Mouse (Mus musculus): ENCODE measurements around the gene 1190002N15Rik. TPM values are rescaled to one million over a fixed set of nuclear protein-coding genes. Genes with fewer than 3 reads are reported as not detected.

The 1190002N15Rik gene
- total and polyA plus RNA-seq, 2 experiments from 2014 or later: 7.3 to 37.7 TPM

DNA sequence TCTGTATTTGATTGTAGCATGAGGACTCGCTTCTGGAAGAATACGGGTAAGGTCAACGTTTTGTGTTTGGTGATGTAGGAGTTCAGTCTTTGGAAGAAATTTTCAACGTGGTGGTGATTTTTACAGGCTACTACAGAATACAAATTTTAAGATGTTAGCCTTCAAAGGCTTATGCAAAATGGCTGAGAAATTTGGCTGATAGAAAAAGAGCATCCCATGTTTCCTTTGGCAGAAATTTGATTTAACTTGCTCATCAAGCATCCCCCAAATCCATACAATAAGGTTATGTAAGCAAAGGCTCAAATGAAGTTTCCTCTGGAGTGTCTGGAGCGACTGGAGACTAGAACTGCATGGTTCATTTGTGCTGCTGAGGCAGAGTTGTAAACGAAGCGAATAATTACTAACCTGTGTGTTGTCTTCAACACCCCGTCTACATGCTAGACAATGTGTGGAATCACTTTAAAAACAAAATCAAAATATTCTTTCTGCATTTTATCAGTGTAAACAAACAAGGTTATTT is 1.5 kb upstream of the 1190002N15Rik start:
- ATAC-seq (no peak), DNase-seq (no peak)
- Histone ChIP-seq H3K27me3 (ENCODE audit: insufficient read depth, low read length) (no peaks in the 10 kb centered on the region), H3K36me3 (ENCODE audit: insufficient read depth) (no peaks in the 10 kb centered on the region), H3K4me3 (ENCODE audit: low read depth, low read length) (peak overlapping the region; percentile 85), H3K4me1 (ENCODE audit: insufficient read depth) (0 out of 2 replicates have a peak, but pooled peaks cover 8% of the 10 kb centered on the region), H3K4me2 (ENCODE audit: low read depth) (peak overlapping the region; percentile 93), H3K9ac (peak overlapping the region; percentile 79; the same call in 1 of the 2 replicates), H3K9me3 (ENCODE audit: low read length) (no peaks in the 10 kb centered on the region), H3K27ac (ENCODE audit: low read depth, low read length) (no peak overlapping the region)
- whole genome bisulfite sequencing: 25% methylated on average over 8 of the region's 8 CpGs
- TF ChIP-seq CTCF (IDR thresholded peaks at IDR 0.05; ENCODE audit: low read depth): no peak

DNA sequence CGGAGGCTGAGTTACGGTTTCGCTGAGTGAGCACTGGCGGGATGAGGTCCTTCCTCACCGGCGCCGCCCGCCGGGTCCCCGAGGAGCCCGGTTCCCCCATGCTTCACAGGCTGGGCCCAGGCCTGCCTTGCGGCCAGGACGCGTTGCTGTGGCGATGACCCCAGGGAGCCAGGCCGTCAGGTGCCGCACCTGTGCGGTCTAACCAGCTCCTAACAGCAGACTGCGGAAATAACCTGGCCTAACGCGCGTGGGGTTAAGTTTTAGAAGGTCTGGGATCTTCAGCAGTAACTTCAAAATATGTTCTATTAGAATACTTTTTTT is 902 bp upstream of the 1190002N15Rik start:
- Histone ChIP-seq H3K36me3 (ENCODE audit: insufficient read depth) (no peaks in the 10 kb centered on the region), H3K4me3 (ENCODE audit: low read depth, low read length) (peak overlapping the region; percentile 85), H3K4me2 (ENCODE audit: low read depth) (peak overlapping the region; percentile 93), H3K9me3 (ENCODE audit: low read length) (no peaks in the 10 kb centered on the region), H3K4me1 (ENCODE audit: insufficient read depth) (0 out of 2 replicates have a peak, but pooled peaks cover 8% of the 10 kb centered on the region), H3K9ac (peak overlapping the region; percentile 79), H3K27me3 (ENCODE audit: insufficient read depth, low read length) (no peaks in the 10 kb centered on the region), H3K27ac (ENCODE audit: low read depth, low read length) (peak overlapping the region; percentile 98)
- no peak for DNase-seq
- no peak for ATAC-seq
- WGBS: 3% methylated on average over 22 of the region's 22 CpGs
- no peak; the same call in 1 of the 2 replicates for TF ChIP-seq CTCF (IDR thresholded peaks at IDR 0.05; ENCODE audit: low read depth)

DNA sequence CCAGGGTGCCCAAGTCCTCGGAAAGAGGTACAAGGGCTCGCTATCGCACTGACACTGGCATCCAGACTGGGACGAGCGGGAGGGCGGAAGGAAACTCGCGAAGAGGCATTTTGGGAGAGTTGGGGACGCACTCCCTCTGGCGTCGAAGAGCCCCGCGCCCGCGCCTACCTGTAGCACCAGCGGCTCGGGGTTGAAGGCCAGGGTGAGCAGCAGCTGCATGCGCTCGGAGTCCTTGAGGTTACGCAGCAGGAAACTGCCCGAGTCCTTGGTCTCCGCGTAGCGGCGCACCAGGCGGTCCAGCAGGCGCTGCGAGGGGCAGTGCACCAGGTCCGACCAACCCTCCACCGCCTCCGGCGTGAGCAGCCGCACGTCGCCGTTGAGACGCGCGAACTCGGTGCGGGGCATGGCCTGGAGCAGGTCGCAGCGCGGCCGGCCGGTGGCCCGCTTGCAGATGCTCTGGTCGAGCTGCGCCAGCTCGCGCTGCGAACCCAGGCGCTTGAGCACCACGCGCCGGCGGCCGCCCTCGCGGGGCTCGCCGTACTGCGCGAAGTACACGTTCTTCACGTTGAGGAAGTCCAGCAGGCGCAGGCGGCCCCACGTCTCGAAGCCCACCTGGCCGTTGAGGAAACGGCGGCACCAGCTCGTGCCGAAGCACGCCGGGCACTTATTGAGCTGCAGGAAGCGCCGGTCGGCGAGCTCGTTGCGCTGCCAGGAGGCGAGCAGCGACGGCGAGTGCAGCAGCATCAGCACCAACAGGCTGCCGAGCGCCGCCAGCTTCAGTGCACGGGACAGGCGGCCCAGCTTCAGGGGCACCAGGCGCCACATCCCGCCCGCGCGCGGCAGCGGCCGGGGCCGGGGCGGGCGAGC is 597 bp downstream of the 1190002N15Rik start:
- DNase-seq: peak; percentile 81
- WGBS: 2% methylated on average over 100 of the region's 103 CpGs
- TF ChIP-seq CTCF (IDR thresholded peaks at IDR 0.05; ENCODE audit: low read depth): peak; percentile 74
- H3K27ac ChIP-seq (ENCODE audit: low read depth, low read length): peak overlapping the region; percentile 98
- peak; percentile 61 for ATAC-seq
- H3K36me3 ChIP-seq (ENCODE audit: insufficient read depth): no peaks in the 10 kb centered on the region
- no peaks in the 10 kb centered on the region for H3K27me3 ChIP-seq (ENCODE audit: insufficient read depth, low read length)
- 0 out of 2 replicates have a peak, but pooled peaks cover 8% of the 10 kb centered on the region for H3K4me1 ChIP-seq (ENCODE audit: insufficient read depth)
- no peaks in the 10 kb centered on the region for H3K9me3 ChIP-seq (ENCODE audit: low read length)
- peak overlapping the region; percentile 78 for H3K4me2 ChIP-seq (ENCODE audit: low read depth)
- H3K9ac ChIP-seq: peak overlapping the region; percentile 79
- peak overlapping the region; percentile 85 for H3K4me3 ChIP-seq (ENCODE audit: low read depth, low read length)

DNA sequence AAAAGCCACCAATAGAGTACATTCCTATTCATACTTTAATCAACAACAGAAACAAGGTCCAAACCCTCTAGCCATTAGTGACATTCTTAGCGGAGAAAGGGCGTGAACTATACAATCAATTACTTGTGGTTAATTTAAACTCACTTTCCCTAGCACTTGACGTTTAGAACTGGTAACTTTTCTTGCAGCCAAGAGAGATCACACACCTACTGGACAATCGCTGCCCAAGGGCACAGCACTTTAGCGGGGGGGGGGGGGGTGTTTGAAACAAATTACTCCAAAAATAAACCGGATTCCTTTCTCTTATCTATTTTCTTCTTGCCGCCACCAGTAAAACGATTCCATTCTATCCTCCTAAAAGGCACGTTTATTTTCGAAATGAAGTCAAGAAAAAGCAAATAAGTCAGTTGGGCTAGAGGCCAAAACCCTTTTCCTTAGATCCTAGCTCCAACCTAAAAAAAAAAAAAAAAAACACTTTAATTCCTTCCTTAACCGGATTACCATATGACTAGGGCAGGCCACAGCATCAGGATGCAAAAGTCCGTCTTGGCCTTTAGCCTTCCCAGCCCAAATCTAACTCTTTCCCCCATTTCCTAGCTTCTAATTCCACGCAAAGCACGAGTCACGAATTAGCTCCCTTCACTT is 1.5 kb downstream of the 1190002N15Rik start:
- TF ChIP-seq CTCF (IDR thresholded peaks at IDR 0.05; ENCODE audit: low read depth): no peak
- H3K27ac ChIP-seq (ENCODE audit: low read depth, low read length): peak overlapping the region; percentile 98
- DNase-seq: no peak
- H3K4me2 ChIP-seq (ENCODE audit: low read depth): peak overlapping the region; percentile 78
- ATAC-seq: no peak
- H3K9ac ChIP-seq: peak overlapping the region; percentile 79
- no peaks in the 10 kb centered on the region for H3K27me3 ChIP-seq (ENCODE audit: insufficient read depth, low read length)
- H3K4me3 ChIP-seq (ENCODE audit: low read depth, low read length): peak overlapping the region; percentile 85
- H3K36me3 ChIP-seq (ENCODE audit: insufficient read depth): no peaks in the 10 kb centered on the region
- no peaks in the 10 kb centered on the region for H3K9me3 ChIP-seq (ENCODE audit: low read length)
- 1% methylated on average over 15 of the region's 15 CpGs for WGBS
- 0 out of 2 replicates have a peak, but pooled peaks cover 8% of the 10 kb centered on the region for H3K4me1 ChIP-seq (ENCODE audit: insufficient read depth)

DNA sequence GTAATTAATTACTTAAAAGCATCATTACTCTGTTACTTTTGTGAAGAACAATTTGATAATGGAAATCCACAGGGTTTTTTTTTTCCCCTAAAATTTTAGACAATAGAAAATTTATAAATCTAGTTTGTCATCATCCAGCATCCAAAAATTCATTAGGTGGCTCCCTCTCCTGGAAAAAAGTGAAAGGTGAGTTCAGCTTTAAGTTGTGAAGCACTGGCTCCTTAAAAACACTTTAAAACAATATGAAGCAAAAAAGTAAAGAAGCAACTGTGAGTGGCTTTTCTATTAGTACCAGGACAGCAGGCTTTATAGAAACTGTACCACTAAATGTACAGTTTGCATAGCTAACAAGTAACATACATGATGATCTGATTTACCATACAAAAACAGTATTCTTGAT is 3.1 kb downstream of the 1190002N15Rik start:
- H3K27ac ChIP-seq (ENCODE audit: low read depth, low read length): no peak overlapping the region
- DNase-seq (peak; percentile 61), ATAC-seq (no peak)
- peak overlapping the region; percentile 78 for H3K4me2 ChIP-seq (ENCODE audit: low read depth)
- no peak overlapping the region for H3K9ac ChIP-seq
- H3K4me3 ChIP-seq (ENCODE audit: low read depth, low read length): peak overlapping the region; percentile 85
- peak; percentile 45 for TF ChIP-seq CTCF (IDR thresholded peaks at IDR 0.05; ENCODE audit: low read depth)
- no peaks in the 10 kb centered on the region for H3K9me3 ChIP-seq (ENCODE audit: low read length)
- no peaks in the 10 kb centered on the region for H3K36me3 ChIP-seq (ENCODE audit: insufficient read depth)
- no peaks in the 10 kb centered on the region for H3K27me3 ChIP-seq (ENCODE audit: insufficient read depth, low read length)
- 0 out of 2 replicates have a peak, but pooled peaks cover 8% of the 10 kb centered on the region for H3K4me1 ChIP-seq (ENCODE audit: insufficient read depth)

DNA sequence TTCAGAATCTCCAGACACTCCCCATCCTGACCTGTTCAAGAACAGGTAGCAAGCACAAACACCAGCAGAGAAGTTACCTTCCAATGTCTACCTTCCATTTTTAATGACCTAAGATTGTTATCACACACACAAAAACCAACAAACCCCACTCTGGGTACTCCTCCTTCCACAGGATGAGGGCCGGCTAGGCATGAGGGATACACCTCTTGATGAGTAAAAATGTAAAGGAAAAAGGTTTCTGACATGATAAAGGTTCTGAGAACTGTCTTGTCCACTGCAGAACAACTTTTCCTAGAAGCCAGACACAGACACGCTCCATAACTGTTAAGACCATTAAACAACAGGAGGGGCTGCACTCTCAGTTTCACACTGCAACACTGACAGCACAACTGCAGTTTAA is 3.7 kb downstream of the 1190002N15Rik start:
- no peak for ATAC-seq
- peak overlapping the region; percentile 39 for H3K4me2 ChIP-seq (ENCODE audit: low read depth)
- 62% methylated on average over 2 of the region's 2 CpGs for WGBS
- no peaks in the 10 kb centered on the region for H3K27me3 ChIP-seq (ENCODE audit: insufficient read depth, low read length)
- H3K27ac ChIP-seq (ENCODE audit: low read depth, low read length): no peak overlapping the region
- DNase-seq: no peak
- peak overlapping the region; percentile 85 for H3K4me3 ChIP-seq (ENCODE audit: low read depth, low read length)
- no peaks in the 10 kb centered on the region for H3K36me3 ChIP-seq (ENCODE audit: insufficient read depth)
- H3K9me3 ChIP-seq (ENCODE audit: low read length): no peaks in the 10 kb centered on the region
- 0 out of 2 replicates have a peak, but pooled peaks cover 5% of the 10 kb centered on the region for H3K4me1 ChIP-seq (ENCODE audit: insufficient read depth)
- TF ChIP-seq CTCF (IDR thresholded peaks at IDR 0.05; ENCODE audit: low read depth): no peak
- H3K9ac ChIP-seq: no peak overlapping the region

DNA sequence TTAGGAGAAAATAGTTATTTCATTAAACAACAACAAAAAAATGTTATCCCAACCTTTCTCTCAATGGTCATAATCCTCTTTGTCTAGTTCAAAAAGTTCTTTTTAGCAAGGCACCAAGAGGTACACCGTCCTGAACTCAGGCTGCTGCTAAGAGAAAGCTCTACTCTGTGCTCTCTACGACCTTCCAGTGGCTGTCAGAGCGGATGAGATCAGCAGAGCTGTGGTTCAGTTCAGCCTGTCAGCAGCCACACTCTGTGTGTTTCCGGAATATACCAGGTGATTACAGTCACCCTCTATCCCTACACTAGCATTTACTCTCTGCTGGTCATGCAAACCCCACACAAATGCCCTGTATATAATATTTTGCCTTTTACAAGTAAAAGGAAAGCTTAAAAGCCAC is 4.2 kb downstream of the 1190002N15Rik start:
- H3K27ac ChIP-seq (ENCODE audit: low read depth, low read length): no peak overlapping the region
- 35% methylated on average over 4 of the region's 4 CpGs for WGBS
- no peaks in the 10 kb centered on the region for H3K36me3 ChIP-seq (ENCODE audit: insufficient read depth)
- no peaks in the 10 kb centered on the region for H3K4me1 ChIP-seq (ENCODE audit: insufficient read depth)
- H3K9me3 ChIP-seq (ENCODE audit: low read length): no peaks in the 10 kb centered on the region
- no peaks in the 10 kb centered on the region for H3K27me3 ChIP-seq (ENCODE audit: insufficient read depth, low read length)
- no peak overlapping the region for H3K9ac ChIP-seq
- H3K4me3 ChIP-seq (ENCODE audit: low read depth, low read length): peak overlapping the region; percentile 85
- H3K4me2 ChIP-seq (ENCODE audit: low read depth): peak overlapping the region; percentile 39
- no peak for DNase-seq
- no peak for TF ChIP-seq CTCF (IDR thresholded peaks at IDR 0.05; ENCODE audit: low read depth)
- ATAC-seq: no peak
